Mouse (Mus musculus): ENCODE data around the gene Lgr4. TPM values are rescaled to one million over a fixed set of nuclear protein-coding genes. Genes with fewer than 3 reads are reported as not detected.

Gene Lgr4
- polyA plus RNA-seq, 1 experiment from 2014 or later = 9.9 TPM

DNA sequence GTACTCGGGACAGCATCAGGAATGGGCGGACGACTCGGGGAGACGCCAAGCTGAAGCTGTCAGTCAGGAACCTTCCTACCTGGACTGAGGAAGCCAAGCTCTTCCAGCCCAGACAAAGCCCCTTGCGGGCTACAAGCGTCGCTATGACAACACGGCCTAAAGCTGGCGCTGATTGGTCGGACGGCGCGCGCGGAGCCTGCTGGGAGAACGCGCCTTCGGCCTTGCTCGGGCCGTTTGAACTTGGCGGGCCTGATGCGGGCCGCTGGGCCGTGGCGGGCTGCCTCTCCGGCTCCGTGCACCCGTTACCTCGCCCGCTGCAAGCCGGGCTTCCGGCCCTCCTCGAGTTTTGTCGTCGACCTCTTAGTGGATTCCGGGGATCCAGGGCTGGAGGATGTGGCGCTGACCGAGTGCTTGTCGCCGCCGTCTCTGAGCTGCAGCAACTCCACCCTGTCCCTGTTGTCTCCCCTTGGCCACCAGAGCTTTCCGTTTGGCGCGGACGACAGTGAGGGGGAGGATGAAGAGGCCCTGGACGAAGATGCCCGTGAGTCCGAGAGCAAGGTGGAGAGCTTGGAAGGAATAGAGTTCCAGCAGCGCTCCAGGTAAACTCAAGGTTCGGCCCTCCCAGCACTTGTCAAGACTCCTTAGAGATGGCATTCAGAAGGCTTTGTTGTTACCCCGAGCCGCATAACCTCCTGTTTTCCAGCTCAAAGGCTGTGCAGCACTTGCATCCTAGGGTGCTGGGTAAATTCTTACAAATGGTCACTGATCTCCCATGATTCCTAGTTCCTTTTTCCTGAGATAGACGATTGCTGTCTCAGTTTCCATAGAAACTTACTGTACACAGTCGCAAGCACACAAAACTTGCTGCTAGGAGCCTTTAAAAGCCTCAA, 100.4 kb downstream of the Lgr4 start, which contains the start of gene Ccdc34:
Gene Ccdc34, plus strand, starts transcription at position 202 of the 890 bp plus-strand sequence.
- peaks cover 20% of the 10 kb centered on the region for H3K36me3 ChIP-seq
- peak; percentile 95 for ATAC-seq (ENCODE audit: extremely low read depth, insufficient number of reproducible peaks, low FRiP score, low TSS enrichment)
- peak within 1 kb of the TSS; percentile 93 for H3K9ac ChIP-seq
- no peaks in the 10 kb centered on the region for H3K9me3 ChIP-seq
- under 1% methylated on average over 55 of the region's 55 CpGs for WGBS
- H3K4me1 ChIP-seq = peaks cover 32% of the 10 kb centered on the region
- no peaks in the 10 kb centered on the region for H3K27me3 ChIP-seq (replicated peaks)
- peak within 1 kb of the TSS; percentile 90 for H3K4me2 ChIP-seq
- peak within 1 kb of the TSS; percentile 81 for H3K27ac ChIP-seq (replicated peaks)
- H3K4me3 ChIP-seq = peak within 1 kb of the TSS; percentile 89

DNA sequence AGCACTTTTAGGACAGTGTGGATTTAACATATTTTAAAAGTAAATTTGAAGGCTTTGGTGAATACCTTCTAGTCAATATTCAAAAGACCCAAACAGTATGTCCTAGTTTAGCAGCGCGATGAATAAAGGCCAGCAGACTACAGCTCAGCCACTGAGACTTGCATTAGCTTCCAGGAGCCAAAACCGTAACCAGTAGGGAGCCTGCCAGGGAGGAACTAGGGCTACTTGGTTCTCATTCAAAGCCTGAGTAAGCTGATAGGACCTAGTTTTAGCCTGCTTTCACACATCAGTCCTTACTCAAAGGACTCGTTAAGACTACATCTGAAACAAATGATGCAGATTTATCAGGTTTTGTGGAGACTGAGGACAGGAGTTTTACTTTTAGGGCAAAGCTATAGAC, 102.2 kb downstream of the Lgr4 start:
- Histone ChIP-seq H3K4me3 (no peak overlapping the region), H3K4me1 (peaks cover 32% of the 10 kb centered on the region), H3K27ac (replicated peaks) (no peak overlapping the region), H3K4me2 (peak overlapping the region; percentile 90), H3K9me3 (no peaks in the 10 kb centered on the region), H3K27me3 (replicated peaks) (no peaks in the 10 kb centered on the region), H3K9ac (0 out of 2 replicates have a peak overlapping the region, but pooled peaks have one; percentile 3), H3K36me3 (peaks cover 28% of the 10 kb centered on the region)
- no peak for ATAC-seq (ENCODE audit: extremely low read depth, insufficient number of reproducible peaks, low FRiP score, low TSS enrichment)
- WGBS = 83% methylated on average over 4 of the region's 4 CpGs

DNA sequence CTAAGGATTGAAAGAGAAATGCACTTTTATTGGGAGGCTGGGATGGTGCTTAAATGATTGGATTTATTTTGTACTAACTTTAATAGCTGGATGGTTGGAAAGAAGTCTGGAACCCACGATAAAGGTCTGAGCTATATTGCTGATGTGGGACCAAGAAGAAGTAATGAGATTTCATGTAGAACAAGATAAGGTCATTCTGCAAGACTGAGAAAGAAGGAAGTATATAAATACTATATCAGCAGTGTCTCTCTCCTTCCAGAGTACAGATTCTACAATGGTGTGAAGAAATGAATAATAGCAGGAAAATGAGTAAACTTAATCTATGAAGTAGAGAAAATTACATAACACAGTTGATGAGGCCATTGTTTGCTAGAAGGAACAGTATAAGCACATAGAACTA, 103.0 kb downstream of the Lgr4 start:
- 81% methylated on average over 1 of the region's 1 CpGs for WGBS
- H3K36me3 ChIP-seq = peaks cover 30% of the 10 kb centered on the region
- H3K4me3 ChIP-seq = no peak overlapping the region
- H3K4me1 ChIP-seq = peaks cover 32% of the 10 kb centered on the region
- no peak for ATAC-seq (ENCODE audit: extremely low read depth, insufficient number of reproducible peaks, low FRiP score, low TSS enrichment)
- H3K4me2 ChIP-seq = no peak overlapping the region; the same call in 1 of the 2 replicates
- H3K27me3 ChIP-seq (replicated peaks) = no peaks in the 10 kb centered on the region
- no peak overlapping the region for H3K27ac ChIP-seq (replicated peaks)
- no peaks in the 10 kb centered on the region for H3K9me3 ChIP-seq
- no peak overlapping the region for H3K9ac ChIP-seq

DNA sequence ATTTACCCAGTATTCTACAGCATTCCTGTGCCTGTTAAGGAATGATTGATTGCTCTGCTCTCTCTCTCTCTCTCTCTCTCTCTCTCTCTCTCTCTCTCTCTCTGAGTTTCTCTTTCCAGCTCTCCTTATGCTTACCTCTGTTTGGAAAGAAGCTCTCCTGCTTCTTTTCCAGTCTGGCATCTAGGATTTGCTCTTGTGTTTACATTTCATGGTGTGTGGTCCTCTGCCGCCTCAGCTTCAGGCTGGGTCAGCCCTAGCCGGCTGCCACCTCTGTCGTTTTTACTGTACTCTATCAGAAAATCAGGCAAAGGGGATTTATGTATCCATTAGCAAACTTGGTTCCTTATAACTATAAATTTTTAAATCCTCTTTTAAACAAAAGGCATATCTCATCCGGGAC, 118.8 kb downstream of the Lgr4 start:
- H3K4me2 ChIP-seq = peak overlapping the region; percentile 45
- no peaks in the 10 kb centered on the region for H3K9me3 ChIP-seq
- H3K36me3 ChIP-seq = peaks cover 24% of the 10 kb centered on the region
- no peak for ATAC-seq (ENCODE audit: extremely low read depth, insufficient number of reproducible peaks, low FRiP score, low TSS enrichment)
- peaks cover 27% of the 10 kb centered on the region for H3K4me1 ChIP-seq
- H3K27ac ChIP-seq (replicated peaks) = peak overlapping the region; percentile 81; the same call in 1 of the 2 replicates
- no peak overlapping the region for H3K4me3 ChIP-seq
- H3K27me3 ChIP-seq (replicated peaks) = no peaks in the 10 kb centered on the region
- WGBS = 28% methylated on average over 4 of the region's 4 CpGs
- H3K9ac ChIP-seq = no peak overlapping the region; the same call in 1 of the 2 replicates

DNA sequence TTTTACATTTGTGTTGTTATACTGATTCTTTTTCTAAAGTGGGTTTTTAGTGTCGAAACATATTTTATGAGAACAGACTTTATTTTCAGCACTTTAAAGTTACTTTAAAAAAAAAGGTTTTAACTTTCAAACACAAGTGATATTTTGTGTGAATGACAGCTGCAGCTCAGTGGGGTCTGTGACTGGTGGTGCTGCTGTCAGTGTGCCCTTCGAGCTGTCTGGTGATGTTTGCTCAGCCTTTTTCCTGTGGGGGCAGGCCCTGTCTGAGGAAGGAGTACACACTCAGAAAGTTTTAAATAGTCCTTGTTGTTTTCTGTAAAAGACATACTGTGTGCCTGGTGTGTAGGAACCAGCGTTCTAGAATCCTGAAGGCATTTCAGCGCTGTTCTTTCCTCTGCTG, 119.2 kb downstream of the Lgr4 start:
- H3K36me3 ChIP-seq = peaks cover 27% of the 10 kb centered on the region
- peak overlapping the region; percentile 45 for H3K4me2 ChIP-seq
- no peaks in the 10 kb centered on the region for H3K9me3 ChIP-seq
- peaks cover 29% of the 10 kb centered on the region for H3K4me1 ChIP-seq
- peak overlapping the region; percentile 81 for H3K27ac ChIP-seq (replicated peaks)
- no peak for ATAC-seq (ENCODE audit: extremely low read depth, insufficient number of reproducible peaks, low FRiP score, low TSS enrichment)
- H3K4me3 ChIP-seq = no peak overlapping the region
- H3K27me3 ChIP-seq (replicated peaks) = no peaks in the 10 kb centered on the region
- peak overlapping the region; percentile 59 for H3K9ac ChIP-seq
- WGBS = 48% methylated on average over 4 of the region's 4 CpGs

DNA sequence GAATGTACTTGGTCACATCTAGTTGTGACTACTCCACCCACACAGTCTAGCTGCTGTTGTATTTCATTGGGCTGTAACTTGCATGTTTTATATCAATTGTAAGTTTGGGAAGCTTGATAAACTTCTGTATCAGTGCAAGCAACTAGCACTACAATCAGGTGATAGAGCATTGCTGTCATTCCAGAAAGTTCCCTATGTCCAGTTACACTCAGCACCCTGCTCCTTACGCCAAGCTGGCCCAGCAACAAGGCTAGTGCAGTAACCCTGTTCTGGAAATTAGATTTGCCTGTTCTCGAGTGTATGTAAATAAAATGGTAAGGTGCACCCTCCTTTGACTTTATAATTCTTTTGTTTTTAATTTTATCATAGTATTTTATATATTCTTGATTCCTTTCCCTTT, 119.8 kb downstream of the Lgr4 start:
- no peak overlapping the region for H3K4me3 ChIP-seq
- H3K36me3 ChIP-seq = peaks cover 27% of the 10 kb centered on the region
- no peak for ATAC-seq (ENCODE audit: extremely low read depth, insufficient number of reproducible peaks, low FRiP score, low TSS enrichment)
- H3K9me3 ChIP-seq = no peaks in the 10 kb centered on the region
- H3K27me3 ChIP-seq (replicated peaks) = no peaks in the 10 kb centered on the region
- WGBS = 42% methylated on average over 2 of the region's 2 CpGs
- H3K9ac ChIP-seq = peak overlapping the region; percentile 59
- H3K4me1 ChIP-seq = peaks cover 32% of the 10 kb centered on the region
- peak overlapping the region; percentile 81 for H3K27ac ChIP-seq (replicated peaks)
- H3K4me2 ChIP-seq = peak overlapping the region; percentile 45

DNA sequence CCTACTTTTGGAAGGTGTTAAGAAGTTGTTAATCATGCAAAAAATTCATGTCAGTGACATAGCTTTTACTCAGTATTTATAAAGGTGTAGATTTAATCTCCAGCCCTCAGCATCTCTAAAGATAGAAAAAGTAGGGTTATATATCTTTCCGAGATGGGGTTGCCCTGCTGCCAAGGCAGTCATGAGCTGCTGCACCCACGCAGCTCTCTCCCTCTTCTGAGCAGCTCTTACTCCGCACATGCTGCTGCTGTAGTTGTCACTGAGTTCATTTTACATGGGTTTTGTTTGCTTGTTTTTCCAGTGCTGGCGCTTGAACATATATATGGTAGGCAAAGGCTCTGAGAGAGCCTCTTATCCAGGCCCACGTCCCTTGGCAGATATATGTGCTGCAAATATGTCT, 120.9 kb downstream of the Lgr4 start:
- 0 out of 2 replicates have a peak overlapping the region, but pooled peaks have one; percentile 12 for H3K27ac ChIP-seq (replicated peaks)
- H3K4me1 ChIP-seq = peaks cover 42% of the 10 kb centered on the region
- H3K36me3 ChIP-seq = peaks cover 16% of the 10 kb centered on the region
- WGBS = 70% methylated on average over 5 of the region's 5 CpGs
- no peak overlapping the region for H3K9ac ChIP-seq
- H3K4me2 ChIP-seq = no peak overlapping the region
- H3K27me3 ChIP-seq (replicated peaks) = no peaks in the 10 kb centered on the region
- ATAC-seq (ENCODE audit: extremely low read depth, insufficient number of reproducible peaks, low FRiP score, low TSS enrichment) = no peak
- no peaks in the 10 kb centered on the region for H3K9me3 ChIP-seq
- no peak overlapping the region for H3K4me3 ChIP-seq

DNA sequence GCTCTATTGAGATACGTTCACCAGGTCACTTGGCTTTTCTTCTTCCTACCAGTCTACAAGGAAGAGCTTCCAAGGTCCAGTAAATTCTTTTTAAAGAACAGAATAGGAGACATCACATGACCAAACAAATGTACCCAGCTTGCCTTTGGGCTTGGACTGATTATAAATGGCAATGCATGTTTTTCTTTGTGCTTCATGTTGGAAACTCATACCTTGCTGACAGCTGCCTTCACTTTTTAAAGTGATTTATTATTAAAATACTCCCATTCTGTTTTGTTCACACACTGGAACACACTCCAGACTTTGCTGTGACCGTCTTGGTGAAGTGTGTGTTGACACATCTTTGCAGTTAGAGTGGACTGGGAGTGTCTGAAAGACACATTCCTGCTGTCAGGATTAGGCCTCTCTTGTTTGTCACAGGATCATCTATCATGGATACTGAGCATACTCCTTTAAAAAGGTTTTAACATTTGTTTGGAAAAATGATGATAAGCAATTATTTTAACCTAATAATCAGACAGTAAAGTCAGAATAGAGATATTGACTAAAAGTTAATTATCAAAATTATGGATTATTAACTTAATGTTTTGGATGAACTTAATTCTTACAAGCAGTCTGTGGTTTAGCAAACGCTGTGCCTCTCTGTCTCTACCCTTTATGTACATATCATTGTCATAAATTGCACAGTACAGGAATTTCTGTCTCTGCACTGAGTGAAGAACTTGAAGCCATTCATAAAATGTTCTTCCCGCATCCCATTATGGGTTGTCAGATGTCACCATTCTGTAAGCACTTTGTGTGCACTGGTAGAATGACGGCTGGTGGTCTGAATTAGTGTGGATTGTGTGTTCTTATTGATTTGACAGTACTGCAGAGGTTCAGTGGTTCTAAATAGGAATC, 125.7 kb downstream of the Lgr4 start:
- peak; percentile 31; the same call in 1 of the 2 replicates for ATAC-seq (ENCODE audit: extremely low read depth, insufficient number of reproducible peaks, low FRiP score, low TSS enrichment)
- peak overlapping the region; percentile 69 for H3K27ac ChIP-seq (replicated peaks)
- H3K4me1 ChIP-seq = peaks cover 22% of the 10 kb centered on the region
- no peak overlapping the region for H3K4me3 ChIP-seq
- H3K36me3 ChIP-seq = 0 out of 2 replicates have a peak, but pooled peaks cover 14% of the 10 kb centered on the region
- no peak overlapping the region for H3K4me2 ChIP-seq
- no peaks in the 10 kb centered on the region for H3K9me3 ChIP-seq
- no peak overlapping the region for H3K9ac ChIP-seq
- WGBS = 40% methylated on average over 5 of the region's 5 CpGs
- H3K27me3 ChIP-seq (replicated peaks) = no peaks in the 10 kb centered on the region

DNA sequence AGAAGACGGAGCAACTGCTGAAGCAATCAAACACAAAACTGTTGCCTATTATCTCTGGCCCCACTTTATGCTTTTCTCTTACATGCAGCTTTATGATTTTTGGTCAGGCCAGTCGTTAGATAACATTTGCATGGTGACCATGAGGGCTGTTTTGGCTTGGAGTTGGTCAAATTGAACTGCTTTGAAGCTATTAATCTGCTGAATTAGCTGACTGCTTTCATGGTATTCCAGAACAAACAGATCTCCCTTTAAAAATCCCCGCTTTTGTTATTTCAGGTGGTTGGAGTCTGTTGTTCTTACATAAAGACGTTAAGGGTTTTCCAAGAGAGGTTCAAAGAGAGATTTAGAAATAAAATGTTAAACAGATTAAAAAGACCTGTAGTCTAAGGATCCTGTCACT, 141.0 kb downstream of the Lgr4 start:
- no peak overlapping the region for H3K4me3 ChIP-seq
- H3K9me3 ChIP-seq = no peaks in the 10 kb centered on the region
- ATAC-seq (ENCODE audit: extremely low read depth, insufficient number of reproducible peaks, low FRiP score, low TSS enrichment) = no peak
- no peak overlapping the region for H3K9ac ChIP-seq
- H3K36me3 ChIP-seq = no peaks in the 10 kb centered on the region
- H3K4me1 ChIP-seq = no peaks in the 10 kb centered on the region; the same call in 1 of the 2 replicates
- H3K27me3 ChIP-seq (replicated peaks) = no peaks in the 10 kb centered on the region
- no peak overlapping the region for H3K4me2 ChIP-seq
- WGBS = 60% methylated on average over 4 of the region's 4 CpGs
- H3K27ac ChIP-seq (replicated peaks) = no peak overlapping the region

DNA sequence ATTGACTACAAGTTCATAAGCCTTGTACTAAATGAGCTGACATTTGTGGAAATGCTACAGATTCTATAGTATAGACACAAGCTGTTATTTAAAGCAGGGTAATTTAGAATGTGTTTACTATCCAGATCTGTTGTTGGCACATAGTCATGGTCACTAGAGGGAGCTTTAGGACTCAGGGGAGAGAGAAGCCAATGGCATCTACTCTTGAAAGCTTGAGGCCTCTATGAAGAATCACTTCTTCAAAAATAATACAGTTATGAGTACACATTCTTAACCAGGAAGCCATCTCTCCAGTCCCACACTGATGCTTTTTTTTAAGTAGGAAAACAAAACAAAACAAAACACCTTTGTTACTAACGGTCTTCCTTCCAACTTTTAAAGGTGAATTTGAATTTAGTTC, 145.7 kb downstream of the Lgr4 start:
- H3K27me3 ChIP-seq (replicated peaks) = no peaks in the 10 kb centered on the region
- no peak for ATAC-seq (ENCODE audit: extremely low read depth, insufficient number of reproducible peaks, low FRiP score, low TSS enrichment)
- H3K4me2 ChIP-seq = no peak overlapping the region
- no peak overlapping the region for H3K27ac ChIP-seq (replicated peaks)
- 93% methylated on average over 1 of the region's 1 CpGs for WGBS
- no peaks in the 10 kb centered on the region for H3K9me3 ChIP-seq
- no peaks in the 10 kb centered on the region for H3K36me3 ChIP-seq
- H3K4me3 ChIP-seq = no peak overlapping the region
- H3K9ac ChIP-seq = no peak overlapping the region
- no peaks in the 10 kb centered on the region; the same call in 1 of the 2 replicates for H3K4me1 ChIP-seq

Measured in heart, embryonic 13.5 days (tissue).